Mouse (Mus musculus) hindlimb bud, embryonic 11.5 days (tissue): ENCODE data around the gene Rbp1.

Experiments
- DNase-seq: peaks from one replicate; pipeline ENCODE4 v3.0.0-alpha.2; 2012; ENCODE audit warnings: low read depth, low spot score; ENCODE audit errors: extremely low spot score

Gene Rbp1

GRCm38 (mm10) chr9:98490128-98490527, 67.4 kb downstream of the Rbp1 start:
- no peak for DNase-seq

- DNase-seq = no peak
These were observed 68.3 kb downstream of the Rbp1 start for GRCm38 (mm10) chr9:98491071-98491470.

GRCm38 (mm10) chr9:98492212-98492611, 69.5 kb downstream of the Rbp1 start:
- DNase-seq = no peak

- no peak for DNase-seq
These were observed 70.1 kb downstream of the Rbp1 start for GRCm38 (mm10) chr9:98492821-98493220.
